Mouse (Mus musculus) retina, embryonic 14.5 days (tissue): ENCODE results near the gene Dnah2.
"Not testable (repeated sequence)": the region's sequence is repeated elsewhere in the genome, so short reads cannot be mapped to it uniquely, and the experiment has no call there.

Source experiments
- DNase-seq: peaks from one replicate; pipeline ENCODE4 v3.0.0-alpha.2; 2015; ENCODE audit warnings: low spot score

The Dnah2 gene

GRCm38 (mm10) chr11:69563373-69563772 is 14.5 kb upstream of the Dnah2 start:
- no peak for DNase-seq

- DNase-seq: no peak
Observed at GRCm38 (mm10) chr11:69560896-69561854, 12.3 kb upstream of the Dnah2 start.

GRCm38 (mm10) chr11:69559851-69560765 is 11.2 kb upstream of the Dnah2 start, which contains the start of gene Efnb3:
Efnb3 (minus strand) TSS chr11:69560205.
- DNase-seq: peak; percentile 79

DNA sequence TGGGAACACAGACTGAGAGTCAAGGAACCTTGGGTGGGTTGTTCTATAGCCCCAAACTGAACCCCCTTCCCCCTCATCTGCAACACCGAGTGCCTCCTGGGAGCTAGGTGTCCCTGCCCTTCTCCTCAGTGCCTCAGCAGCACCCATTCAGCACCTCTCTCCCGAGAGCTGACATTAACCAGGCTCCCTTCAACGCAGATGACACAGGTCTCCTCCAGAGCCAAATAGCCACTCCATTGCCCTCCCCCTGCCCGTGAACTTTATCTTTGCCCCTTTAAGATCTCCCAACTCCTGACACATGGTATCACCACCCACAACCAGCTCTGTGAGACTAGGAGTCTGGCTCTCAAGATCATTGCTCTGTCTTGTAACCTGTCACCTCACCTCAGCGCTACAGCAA is 10.3 kb upstream of the Dnah2 start:
- DNase-seq: no peak

GRCm38 (mm10) chr11:69558756-69559155 is 9.8 kb upstream of the Dnah2 start:
- no peak for DNase-seq

DNA sequence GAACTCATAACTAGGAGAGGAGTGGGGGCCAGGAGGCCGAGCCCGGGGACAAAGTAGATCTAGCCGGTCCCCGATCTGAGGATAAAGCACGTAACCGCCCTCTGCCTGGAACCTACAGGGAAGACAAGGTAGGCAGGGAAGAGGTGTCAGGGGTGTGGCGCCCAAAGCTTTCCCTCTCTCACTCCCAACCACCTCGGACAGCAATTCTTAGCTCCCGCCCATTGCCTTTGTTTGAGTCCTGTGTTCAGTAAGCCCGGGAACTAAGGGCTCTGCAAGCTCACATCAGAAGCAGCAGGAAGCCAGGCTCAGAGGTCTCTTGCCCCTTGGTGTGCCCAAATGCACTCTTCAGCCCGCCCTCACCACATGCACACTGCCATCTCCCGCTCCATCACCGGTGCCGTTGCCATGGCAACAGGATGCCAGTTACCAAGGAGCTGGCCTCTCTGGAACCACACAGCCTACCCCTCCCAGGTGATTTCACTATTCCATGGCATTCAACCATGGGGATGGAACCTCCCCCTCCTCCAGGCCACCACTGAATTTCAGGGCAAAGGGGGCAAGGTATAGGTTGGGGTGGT is 8.6 kb upstream of the Dnah2 start:
- peak; percentile 76 for DNase-seq

DNA sequence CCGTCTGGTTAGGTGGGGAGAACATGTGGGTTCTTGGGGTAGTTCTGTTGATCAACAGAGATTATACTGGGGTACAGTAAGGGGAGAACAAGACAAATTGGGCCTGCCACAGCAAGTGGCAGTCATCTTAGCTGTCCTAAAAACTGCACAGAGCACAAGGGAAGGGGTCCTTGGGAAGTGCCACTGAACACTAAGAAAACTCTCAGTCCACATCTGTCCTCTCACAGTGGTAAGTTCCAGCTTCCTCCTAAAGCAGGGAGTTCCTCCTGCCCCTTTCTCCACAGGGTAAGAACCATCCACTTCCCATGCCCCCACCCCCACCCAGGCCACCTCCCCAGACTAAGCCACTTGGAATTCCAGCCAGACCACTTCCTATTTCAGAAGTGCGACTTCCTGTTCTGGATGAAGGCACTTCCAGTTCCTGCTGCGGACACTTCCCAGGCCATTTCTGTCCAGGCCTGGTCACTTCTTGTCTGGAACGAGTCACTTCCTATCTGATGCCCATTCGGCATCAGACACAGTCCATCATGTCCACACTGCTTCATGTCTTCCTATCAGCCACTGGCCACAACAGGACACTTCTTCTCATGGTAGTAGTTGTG is 5.7 kb upstream of the Dnah2 start:
- DNase-seq: no peak

DNA sequence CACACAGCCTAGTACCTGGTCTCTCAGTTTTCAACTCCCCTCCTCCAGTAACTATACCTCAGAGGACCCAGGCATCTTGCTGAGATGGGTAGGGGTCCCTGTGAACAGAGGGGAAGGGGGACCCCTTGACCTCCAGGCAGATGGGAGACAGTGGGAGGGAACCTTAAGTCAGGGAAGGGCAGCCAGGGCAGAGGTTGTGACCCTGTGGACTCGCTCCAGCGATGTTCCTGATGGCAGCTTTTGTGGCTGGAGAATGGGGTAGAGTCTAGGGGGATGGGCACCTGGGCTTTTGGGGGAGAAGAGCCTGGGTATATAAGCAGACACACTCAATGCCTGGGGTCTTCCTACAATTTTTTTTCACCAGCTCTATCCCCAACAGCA is 4.4 kb upstream of the Dnah2 start:
- no peak for DNase-seq

GRCm38 (mm10) chr11:69552622-69553340 is 3.9 kb upstream of the Dnah2 start:
- peak; percentile 89 for DNase-seq

GRCm38 (mm10) chr11:69551310-69551709 is 2.4 kb upstream of the Dnah2 start:
- no peak for DNase-seq

GRCm38 (mm10) chr11:69547071-69547470 is 1.8 kb downstream of the Dnah2 start:
- DNase-seq: peak; percentile 79

DNA sequence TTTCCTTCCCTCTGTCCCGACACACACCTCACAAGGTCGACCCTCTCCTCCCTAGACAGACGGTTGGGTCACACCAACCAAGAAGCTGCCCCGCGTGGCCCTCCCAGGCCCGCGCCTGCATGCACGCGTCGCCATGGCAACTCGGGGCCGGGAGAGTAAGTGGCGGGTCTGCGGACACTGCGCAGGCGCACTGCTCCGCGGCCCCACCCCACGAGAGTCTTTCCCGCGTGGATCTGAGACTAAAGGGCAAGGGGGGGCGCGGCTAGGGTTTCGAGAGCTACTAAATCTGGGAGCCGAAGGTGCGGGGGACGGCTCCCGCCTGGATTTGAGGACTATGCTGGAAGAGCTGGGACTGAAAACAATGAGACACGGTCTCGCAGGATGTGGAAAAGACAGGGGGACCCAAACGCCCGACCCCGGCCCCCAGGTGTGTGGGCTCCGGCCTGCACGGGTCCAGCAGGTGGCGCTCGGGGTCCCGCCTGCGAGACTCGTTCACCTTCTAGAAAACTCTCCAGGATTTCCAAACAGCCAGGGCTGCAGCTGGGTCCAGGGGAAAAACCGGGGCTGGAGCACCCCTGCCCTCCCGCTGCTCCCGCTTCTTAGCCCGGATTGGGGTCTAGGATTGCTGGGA is 2.4 kb downstream of the Dnah2 start:
- DNase-seq: peak; percentile 90

DNA sequence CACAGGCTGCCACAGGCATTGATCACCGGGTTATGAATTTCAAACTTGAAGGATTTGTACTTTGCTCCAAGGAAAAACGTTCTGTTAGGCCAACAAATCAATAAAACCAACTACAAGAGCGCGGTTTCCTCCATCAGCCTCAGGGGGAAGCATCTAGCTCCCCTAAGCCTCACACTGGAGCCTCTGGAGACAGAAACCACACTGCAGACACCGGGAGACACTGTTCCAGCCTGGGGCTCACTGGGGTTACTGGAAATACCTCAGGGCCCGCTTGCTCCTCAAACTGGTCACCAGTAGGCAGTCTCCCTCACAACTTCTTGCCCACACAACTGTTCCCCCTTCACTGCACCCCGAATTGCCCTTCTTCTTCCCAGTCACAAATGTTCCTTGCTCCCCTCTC is 3.0 kb downstream of the Dnah2 start:
- DNase-seq: peak; percentile 60

DNA sequence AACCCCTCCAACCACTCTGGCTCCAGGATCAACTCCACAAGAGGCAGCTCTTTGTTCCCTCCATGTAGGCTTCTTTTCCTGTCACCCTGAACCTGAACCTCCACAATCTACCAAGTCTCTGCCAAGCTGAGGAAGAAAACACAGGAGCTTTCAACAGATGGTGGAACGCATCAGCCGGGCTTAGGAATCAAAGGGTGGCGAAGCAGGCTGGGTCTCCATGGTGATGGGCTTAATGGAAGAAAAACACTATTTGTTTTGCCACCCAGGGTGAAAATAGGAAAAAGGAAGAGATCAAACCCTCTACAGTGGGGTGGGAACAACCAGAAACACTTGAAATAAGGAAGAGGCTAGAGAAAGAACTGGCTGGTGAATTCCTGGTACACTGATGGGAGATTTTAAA is 5.3 kb downstream of the Dnah2 start:
- DNase-seq: no peak

GRCm38 (mm10) chr11:69541741-69542140 is 7.2 kb downstream of the Dnah2 start:
- DNase-seq: not testable (repeated sequence)

DNA sequence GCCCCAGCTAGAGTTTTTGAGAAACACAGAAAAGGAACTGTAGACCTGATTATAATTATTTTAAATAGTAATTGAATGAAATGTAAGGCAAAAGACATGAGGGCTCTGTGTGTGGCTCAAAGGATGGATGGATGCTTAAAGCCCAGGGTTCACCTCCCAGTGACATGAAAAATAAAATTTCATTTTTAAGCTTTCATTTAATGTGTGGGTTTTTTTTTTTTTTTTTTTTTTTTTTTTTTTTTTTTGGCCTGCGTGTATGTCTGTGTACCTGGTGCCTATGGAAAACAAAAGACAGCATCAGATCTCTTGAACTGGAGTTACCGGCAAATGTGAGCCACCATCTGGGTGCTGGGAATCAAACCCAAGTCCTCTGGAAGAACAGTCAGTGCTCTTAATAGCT is 8.2 kb downstream of the Dnah2 start:
- no peak for DNase-seq

- DNase-seq: no peak
Observed at GRCm38 (mm10) chr11:69534990-69535389, 13.9 kb downstream of the Dnah2 start.

DNA sequence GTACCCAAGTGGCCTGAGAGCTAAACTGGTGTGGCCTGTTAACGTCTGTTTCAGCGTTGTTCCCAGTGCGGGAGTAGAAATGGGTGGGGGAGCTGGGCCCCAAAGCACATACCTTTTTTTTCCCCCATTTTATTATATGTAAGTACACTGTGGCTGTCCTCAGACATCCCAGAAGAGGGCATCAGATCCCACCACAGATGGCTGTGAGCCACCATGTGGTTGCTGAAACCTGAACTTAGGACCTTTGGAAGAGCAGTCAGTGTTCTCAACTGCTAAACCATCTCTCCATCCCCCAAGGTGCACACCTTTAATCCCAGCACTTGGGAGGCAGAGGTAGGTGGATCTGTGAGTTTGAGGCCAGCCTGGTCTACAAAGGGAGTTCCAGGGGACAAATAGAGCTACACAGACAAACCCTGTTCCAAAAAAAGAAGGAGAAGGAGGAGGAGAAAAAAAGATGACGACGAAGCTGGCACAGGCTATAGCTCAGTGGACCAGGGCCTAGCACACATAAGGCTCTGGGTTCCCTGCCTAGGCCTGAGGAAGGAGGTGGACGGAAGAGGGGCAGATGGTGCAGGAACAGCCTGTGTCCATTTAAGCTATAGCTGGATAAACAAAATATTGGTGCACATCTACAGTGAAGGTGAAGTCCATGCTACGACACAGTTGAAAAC is 16.3 kb downstream of the Dnah2 start:
- DNase-seq: no peak

- DNase-seq: not testable (repeated sequence)
Observed at GRCm38 (mm10) chr11:69530755-69531154, 18.2 kb downstream of the Dnah2 start.

- not testable (repeated sequence) for DNase-seq
Observed at GRCm38 (mm10) chr11:69530281-69530680, 18.6 kb downstream of the Dnah2 start.
